Mouse (Mus musculus) gastrocnemius, postnatal 10 days (tissue): ENCODE results near the gene Gsk3a. TPM values are rescaled to one million over a fixed set of nuclear protein-coding genes. Genes with fewer than 3 reads are reported as not detected.

ENCODE experiments used
- DNase-seq: peaks from one replicate; pipeline ENCODE4 v3.0.0; 2021; ENCODE audit warnings: mixed read lengths
- microRNA-seq, 2 experiments: library from miRNA; unstranded; fragments of <30 nt; microRNA quantifications; one replicate each; pipeline ENCODE4 v1.2.0; 2021
- total RNA-seq, 2 experiments: library from RNA; stranded (reverse); gene quantifications; 2 replicates each; pipeline ENCODE4 v1.2.3; 2021

Gene Gsk3a
- total RNA-seq, 2 experiments from 2014 or later = 51.1 to 60.2 TPM

DNA sequence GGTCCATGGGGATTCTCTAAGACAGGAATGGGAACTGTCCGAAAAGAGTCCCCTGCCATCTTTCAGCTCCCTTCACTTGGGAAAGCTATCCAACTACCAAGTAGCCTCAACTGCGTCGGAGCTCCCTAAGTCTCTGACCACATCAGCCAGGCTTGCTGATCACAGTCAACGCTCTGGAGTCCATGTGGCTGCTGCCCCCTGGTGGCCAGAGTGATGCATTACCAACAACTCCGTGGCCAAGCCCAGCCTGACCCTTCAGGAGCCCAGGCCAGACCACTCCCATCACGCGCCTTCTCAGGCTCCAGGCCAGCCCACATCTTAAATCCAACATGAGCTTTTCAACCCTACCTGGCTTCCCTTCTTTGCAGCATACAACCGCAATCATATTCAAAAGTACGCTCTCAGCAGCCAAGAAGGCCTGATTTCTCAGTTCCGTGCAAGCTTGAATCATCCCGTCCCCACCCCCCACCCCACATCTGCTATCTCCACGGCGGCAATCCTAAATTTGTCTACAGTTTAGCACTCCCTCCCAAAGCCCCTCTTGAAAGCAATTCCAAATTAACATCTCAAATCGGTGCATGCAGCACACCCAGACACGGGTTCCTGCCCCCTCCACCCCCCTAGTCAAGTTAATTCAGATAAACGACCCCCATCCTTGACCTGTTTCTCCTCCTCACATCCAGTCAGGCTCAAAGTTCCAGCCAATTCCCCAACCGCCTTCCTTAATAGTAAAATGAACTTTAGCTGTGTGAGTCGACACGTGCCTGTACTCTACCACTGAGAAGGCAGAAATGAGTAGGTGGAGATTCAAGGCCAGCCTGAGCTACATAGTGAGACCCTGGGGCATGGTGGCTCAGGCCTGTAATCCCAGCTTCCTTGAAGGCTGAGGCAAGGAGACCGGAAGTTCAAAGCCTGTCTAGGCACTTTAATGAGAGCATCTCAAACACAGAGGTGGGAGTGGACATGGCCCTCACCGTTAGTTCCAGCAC is 49.7 kb downstream of the Gsk3a start:
- DNase-seq = peak; percentile 88

DNA sequence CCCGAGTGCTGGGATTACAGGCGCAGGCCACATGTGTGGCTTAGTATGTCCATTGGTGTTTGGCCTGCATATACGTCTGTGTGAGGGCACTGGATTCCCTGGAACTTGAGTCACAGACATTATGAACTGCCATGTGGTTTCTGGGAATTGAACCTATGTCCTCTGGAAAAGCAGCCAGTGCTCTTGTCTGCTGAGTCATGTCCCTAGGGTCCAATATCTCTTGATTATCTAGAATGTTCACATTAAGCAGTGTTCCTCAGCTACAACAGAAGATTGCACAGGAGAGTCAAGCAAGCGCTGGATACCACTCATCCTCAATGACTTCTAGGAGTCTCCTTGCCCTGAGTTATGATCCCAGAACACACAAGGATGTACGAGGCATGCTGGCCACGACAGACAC is 53.6 kb downstream of the Gsk3a start:
- no peak for DNase-seq

DNA sequence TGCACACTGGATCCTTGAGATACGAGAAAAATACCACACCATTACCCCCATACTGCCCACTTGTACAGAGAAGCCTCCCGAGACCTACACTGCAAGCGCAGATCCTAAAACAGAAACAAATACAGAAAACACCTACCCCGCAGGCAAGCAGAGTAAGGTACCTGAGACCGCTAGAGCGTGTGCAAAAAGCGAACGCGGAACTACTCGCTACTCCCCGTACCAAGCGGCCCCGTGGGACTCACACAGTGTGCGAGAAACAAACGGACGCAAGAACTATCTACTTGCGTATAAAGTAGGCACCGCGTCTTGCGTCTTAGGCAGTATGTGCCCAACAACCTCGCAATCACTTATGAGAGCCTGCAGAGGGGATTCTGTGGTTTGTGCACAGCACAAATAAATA is 55.8 kb downstream of the Gsk3a start:
- DNase-seq = no peak

DNA sequence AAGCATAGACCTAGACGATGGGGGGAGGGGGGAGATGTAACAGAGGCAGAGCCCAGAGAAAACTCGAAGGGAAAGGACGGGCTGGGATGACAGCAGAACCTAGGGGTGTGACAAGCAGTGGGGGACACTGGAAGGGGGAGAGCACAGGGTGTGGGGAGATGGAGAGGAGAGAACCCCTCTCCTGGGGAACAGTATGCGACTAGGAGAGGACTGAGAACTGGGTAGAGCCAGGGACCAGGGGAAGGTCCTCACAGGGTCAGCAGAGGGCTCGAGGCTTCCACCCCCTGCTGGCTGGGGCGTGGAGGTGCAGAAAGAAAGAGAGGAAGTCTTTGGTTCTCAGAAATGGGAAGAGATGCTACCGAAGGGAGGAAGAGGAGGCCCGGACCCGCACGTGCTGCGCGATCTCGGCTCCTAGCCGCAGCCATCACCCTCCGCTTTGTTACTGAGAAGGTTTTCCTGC is 56.3 kb downstream of the Gsk3a start:
- peak; percentile 30 for DNase-seq

DNA sequence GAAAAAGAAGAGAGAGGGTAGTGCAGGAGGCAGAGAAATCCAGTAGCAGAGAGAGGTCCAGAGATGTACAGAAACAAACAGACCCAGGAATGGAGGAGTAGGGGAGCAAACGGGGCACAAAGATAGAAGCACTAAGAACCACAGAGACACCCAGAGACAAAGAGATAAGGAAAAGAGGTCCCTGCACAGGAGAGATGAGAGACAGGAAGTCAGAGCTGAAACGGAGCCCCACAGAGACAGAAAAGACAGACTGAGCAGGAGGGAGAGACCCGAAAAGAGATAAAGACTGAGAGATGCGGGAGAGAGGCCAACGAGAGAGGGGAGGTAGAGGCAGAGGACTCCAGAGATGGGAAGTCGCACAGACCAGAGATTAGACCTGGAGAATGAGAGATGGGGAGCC is 57.1 kb downstream of the Gsk3a start:
- DNase-seq = no peak

DNA sequence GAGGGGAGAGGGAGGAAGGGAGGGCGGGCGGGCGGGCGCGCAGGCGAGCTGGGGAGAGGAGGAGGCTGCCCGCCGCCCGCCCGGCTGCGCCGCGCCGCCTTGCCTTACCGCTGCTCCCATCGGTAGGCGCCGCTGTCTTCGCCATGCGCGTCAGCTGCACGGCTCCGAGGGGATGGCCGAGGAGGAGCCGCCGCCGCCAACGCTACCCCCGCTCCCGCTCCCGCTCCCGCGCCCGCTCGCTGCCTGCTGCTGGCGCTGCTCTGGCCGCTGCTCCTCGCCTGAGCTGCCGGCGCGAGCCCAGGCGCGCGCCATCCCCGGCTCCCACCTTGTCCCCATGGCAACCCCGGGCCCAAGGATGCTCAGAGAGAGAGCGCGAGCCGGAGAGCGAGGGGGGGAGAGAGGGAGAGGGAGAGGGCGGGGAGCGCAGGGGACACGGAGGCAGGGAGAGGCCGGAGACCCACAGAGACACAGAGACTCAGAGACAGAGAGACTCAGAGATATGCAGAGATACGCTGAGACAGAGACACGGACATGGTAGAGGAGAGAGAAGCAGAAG is 58.0 kb downstream of the Gsk3a start, which contains the start of gene Pou2f2:
Gene Pou2f2 (minus strand): TSS at position 121 of the 556 bp plus-strand sequence.
- DNase-seq = peak; percentile 69

DNA sequence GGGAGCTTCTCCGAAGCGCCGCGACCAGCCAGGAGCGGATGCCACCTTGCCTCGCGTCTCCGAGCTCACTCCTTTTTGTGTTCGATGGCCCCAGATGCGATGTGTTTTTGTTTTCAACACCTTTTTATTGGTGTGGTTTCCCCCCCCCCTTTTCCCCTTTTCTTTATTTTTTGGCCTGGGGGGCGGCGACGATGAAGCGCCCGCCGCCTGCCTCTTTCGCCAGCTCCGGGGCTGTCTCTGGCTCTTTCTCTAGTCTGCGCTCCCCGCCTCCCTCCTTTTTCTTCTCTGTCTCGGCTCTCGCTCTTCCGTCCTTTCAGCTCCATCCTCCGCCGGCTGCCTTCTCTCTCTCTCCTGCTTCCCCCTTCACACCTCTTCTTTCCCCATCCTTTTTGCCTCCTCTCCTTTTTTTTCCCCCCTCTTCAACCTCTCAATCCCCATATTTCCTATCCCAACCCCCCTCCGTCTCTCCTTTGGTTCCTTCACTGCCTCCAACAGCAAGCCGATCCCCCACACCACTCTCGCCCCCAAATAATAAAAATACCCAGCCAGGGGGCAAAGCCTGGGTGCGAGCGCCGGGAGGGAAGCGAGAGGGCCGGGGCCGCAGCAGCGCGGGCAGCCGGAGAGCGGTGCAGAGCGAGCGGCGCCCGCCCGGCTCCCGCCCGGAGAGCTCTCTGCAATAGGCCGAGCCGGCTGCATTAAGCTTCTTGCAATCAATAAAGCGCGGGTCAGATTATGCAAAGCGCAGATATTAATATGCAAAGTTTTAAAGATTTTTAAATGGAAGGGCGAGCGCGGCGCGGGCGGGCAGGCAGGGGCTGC is 58.7 kb downstream of the Gsk3a start:
- DNase-seq = no peak

DNA sequence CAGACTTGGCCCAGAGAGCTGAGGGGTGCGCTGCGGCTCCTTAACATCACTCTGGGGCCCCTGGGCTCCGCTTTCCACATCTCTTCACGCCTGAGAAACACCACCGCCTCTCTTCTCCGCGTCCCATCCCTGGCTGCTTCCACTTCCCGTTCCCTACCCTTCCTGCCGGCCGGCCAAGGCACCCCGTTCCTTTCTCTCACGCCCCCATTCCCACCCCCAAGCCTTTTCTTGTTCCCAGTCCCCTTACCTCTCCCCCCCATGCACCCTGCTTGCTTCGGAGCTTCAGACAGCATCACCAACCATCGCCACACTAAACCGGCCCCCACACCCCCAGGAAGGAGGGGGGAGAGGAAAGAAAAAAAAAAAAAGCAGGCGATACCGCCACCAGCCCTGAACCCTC is 59.3 kb downstream of the Gsk3a start:
- no peak for DNase-seq

Small RNA genes lying within 50 kb of the gene (microRNA-seq; reads per million reads assigned to microRNA genes)
- 0 reads per million in 2 experiments for gene Mir7048

Other genes starting within 250 kb of the Gsk3a start
- 1 to 10 TPM; 1.9 to 4.0 TPM for gene Atp1a3, start 231.9 kb downstream of the Gsk3a start, total RNA-seq
- 10 to 100 TPM in 1 of 2 experiments, 1 to 10 TPM in 1; 7.2 to 11.0 TPM for gene Grik5, start 165.5 kb downstream of the Gsk3a start, total RNA-seq
- gene Zfp574, start 165.3 kb downstream of the Gsk3a start, total RNA-seq = 1 to 10 TPM; 6.9 to 9.0 TPM
- under 1 TPM; 0.16 to 0.77 TPM for gene Pou2f2, start 58.1 kb downstream of the Gsk3a start, total RNA-seq
- 1 to 10 TPM; 6.3 to 7.4 TPM for gene Dedd2, start 17.2 kb downstream of the Gsk3a start, total RNA-seq
- gene Zfp526, start 16.4 kb downstream of the Gsk3a start, total RNA-seq = 1 to 10 TPM; 6.2 to 8.5 TPM
- gene Erf, start 12.9 kb upstream of the Gsk3a start, total RNA-seq = 10 to 100 TPM; 14.9 to 18.4 TPM
- gene Cic, start 29.9 kb upstream of the Gsk3a start, total RNA-seq = 10 to 100 TPM; 65.7 to 73.4 TPM
- gene Pafah1b3, start 60.1 kb upstream of the Gsk3a start, total RNA-seq = 10 to 100 TPM in 1 of 2 experiments, 1 to 10 TPM in 1; 7.5 to 12.3 TPM
- not detected for gene Prr19, start 63.6 kb upstream of the Gsk3a start, total RNA-seq
- not detected for gene Tmem145, start 68.3 kb upstream of the Gsk3a start, total RNA-seq
- gene Megf8, start 79.3 kb upstream of the Gsk3a start, total RNA-seq = 10 to 100 TPM; 24.0 to 27.2 TPM
- gene Cnfn, start 131.9 kb upstream of the Gsk3a start, total RNA-seq = not detected
- 10 to 100 TPM; 18.2 to 18.4 TPM for gene Lipe, start 160.9 kb upstream of the Gsk3a start, total RNA-seq
- not detected for gene Cxcl17, start 175.0 kb upstream of the Gsk3a start, total RNA-seq
- 1 to 10 TPM; 4.9 to 7.8 TPM for gene Ceacam1, start 239.8 kb upstream of the Gsk3a start, total RNA-seq